Mouse (Mus musculus) lung, postnatal 0 days (tissue): ENCODE measurements around the gene Tex29.

ENCODE experiments used
- CTCF ChIP-seq: IDR thresholded peaks from 2 replicates; pipeline ENCODE4 v1.5.1; 2016; ENCODE audit warnings: antibody characterized with exemption, mild to moderate bottlenecking
- EP300 ChIP-seq: IDR thresholded peaks from 2 replicates; pipeline ENCODE4 v1.6.1; 2016; ENCODE audit warnings: antibody characterized with exemption, mild to moderate bottlenecking, control low read depth

- no peak for TF ChIP-seq CTCF
- no peak for TF ChIP-seq EP300
These were observed 52.5 kb downstream of the Tex29 start for GRCm38 (mm10) chr8:11892756-11893155.
